Mouse (Mus musculus): ENCODE measurements around the gene Pde10a.

GRCm38 (mm10) chr17:8936603-8937002 lies 411.4 kb downstream of the Pde10a start:
- no peak for TF ChIP-seq POLR2A (IDR thresholded peaks at IDR 0.05; ENCODE audit: insufficient read length, low read depth)
- TF ChIP-seq POLR2AphosphoS2 (IDR thresholded peaks at IDR 0.05; ENCODE audit: insufficient read length, low read depth) = no peak
- TF ChIP-seq USF1 (IDR thresholded peaks at IDR 0.05; ENCODE audit: low read depth) = no peak
- no peak for TF ChIP-seq MYOG (IDR thresholded peaks at IDR 0.05; ENCODE audit: control insufficient read depth in 1 of 3, insufficient read depth in 1 of 3, insufficient read length in 2 of 3, low read depth in 2 of 3)

Measured in myocyte (in vitro differentiated cells).